Mouse (Mus musculus): ENCODE measurements around the gene Mrtfa. TPM values are rescaled to one million over a fixed set of nuclear protein-coding genes. Genes with fewer than 3 reads are reported as not detected.

The Mrtfa gene
- total RNA-seq, 2 experiments from 2014 or later = 47.5 to 51.0 TPM

- intact Hi-C loops (cut with DNase I) = no loop called here
- no peak for DNase-seq
These were observed 31.3 kb downstream of the Mrtfa start for GRCm38 (mm10) chr15:81159212-81159611.

DNA sequence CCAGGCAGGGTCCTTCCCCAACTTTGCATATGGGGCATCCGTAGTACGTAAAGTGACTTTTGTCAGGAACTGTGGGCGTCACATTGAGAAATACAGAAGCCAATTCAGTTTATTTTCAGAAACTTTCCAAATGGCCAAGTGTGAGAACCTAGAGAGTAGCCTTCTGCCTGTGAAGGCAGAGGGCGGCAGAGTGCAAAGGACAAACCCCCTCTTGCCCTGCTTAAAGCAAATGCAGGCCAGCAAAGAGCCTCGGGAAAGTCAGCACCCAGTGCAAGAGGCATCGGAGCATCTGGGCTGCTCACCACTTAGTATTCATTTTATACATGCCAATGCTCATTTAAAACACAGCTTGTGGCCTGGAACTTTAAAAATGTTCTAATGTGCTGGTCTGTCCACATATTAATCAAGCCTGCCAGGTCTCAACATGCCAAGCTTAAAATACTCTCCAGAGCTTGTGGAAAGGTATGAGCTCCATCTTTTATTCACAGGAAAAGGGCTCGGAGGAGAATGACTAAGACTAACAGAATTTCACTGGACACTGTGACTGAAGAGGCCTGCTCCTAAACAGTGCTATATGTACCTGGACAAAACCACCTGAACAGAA lies 31.9 kb downstream of the Mrtfa start:
- DNase-seq = no peak
- intact Hi-C loops (cut with DNase I) = no loop called here

DNA sequence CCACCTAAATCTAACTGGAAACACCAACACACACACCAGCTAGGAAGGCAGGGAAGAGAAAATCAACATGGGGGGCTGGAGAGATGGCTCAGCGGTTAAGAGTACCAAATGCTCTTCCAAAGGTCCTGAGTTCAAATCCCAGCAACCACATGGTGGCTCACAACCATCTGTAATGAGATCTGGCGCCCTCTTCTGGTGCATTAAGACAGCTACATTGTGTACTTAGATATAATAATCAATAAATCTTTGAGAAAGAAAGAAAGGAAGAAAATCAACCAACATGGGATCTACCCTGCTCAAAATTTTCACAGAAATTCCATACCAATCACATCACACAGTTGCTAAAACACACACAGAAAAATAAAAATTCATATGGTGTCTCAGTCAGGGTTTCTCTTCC lies 34.1 kb downstream of the Mrtfa start:
- DNase-seq = no peak
- intact Hi-C loops (cut with DNase I) = no loop called here

- intact Hi-C loops (cut with DNase I) = no loop called here
- no peak for DNase-seq
These were observed 34.7 kb downstream of the Mrtfa start for GRCm38 (mm10) chr15:81155845-81156244.

GRCm38 (mm10) chr15:81154846-81155624 lies 35.5 kb downstream of the Mrtfa start:
- no peak for DNase-seq
- intact Hi-C loops (cut with DNase I) = no loop called here

DNA sequence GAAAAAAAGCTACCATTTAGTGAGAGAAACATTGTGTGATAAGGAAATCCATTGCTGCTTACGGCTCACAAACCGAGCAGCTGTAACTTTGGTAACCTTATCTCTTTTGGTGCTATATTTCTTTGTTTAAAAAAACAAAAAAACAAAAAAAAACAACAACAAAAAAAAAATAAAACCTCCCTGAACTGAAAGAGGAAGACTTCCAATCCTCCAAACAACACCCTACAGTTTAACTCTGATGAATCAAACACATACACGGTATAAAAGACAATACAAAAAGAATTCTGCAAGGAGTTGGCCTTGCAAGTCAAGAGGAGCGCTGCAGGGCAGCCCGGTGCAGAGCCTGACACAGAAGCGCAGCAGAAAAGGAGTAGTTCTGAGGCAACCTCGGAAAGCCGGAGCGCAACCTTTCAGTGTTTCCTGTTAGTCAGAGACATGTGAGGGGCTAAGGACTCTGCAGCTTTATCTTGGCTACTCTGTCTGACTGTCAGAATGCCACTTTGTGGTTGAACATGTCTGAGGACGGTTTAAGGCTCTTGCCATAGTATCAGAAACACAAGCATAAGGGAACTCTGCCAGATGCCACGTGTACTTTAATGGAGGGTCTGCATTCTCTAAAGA lies 48.5 kb downstream of the Mrtfa start:
- intact Hi-C loops (cut with DNase I) = no loop called here
- no peak for DNase-seq

- DNase-seq = no peak
- intact Hi-C loops (cut with DNase I) = no loop called here
These were observed 50.6 kb downstream of the Mrtfa start for GRCm38 (mm10) chr15:81140004-81140403.

- no peak for DNase-seq
- intact Hi-C loops (cut with DNase I) = no loop called here
These were observed 53.3 kb downstream of the Mrtfa start for GRCm38 (mm10) chr15:81137298-81137697.

GRCm38 (mm10) chr15:81133781-81134180 lies 56.8 kb downstream of the Mrtfa start:
- DNase-seq = no peak
- intact Hi-C loops (cut with DNase I) = no loop called here

GRCm38 (mm10) chr15:81131152-81131551 lies 59.4 kb downstream of the Mrtfa start:
- DNase-seq = no peak
- intact Hi-C loops (cut with DNase I) = no loop called here

DNA sequence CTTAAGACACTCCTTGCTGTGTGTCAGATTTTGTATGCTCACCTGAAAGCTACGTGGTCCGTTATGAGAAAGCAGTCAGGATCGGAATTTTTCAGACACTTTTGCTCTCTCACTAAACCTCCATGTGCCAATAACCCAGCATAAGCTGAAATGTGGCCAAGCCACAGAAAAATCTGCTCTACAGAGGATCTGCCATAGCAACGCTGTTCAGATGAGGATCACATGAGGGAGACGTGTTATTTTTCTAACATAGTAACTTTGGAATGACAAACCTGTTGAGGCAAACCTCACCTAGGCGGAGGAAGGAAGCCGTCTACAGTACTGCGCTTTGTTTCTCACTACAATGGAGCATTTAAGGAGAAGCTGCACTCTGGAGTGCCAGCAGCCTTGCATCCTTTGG lies 60.6 kb downstream of the Mrtfa start:
- intact Hi-C loops (cut with DNase I) = no loop called here
- no peak for DNase-seq

- DNase-seq = no peak
These were observed 62.3 kb downstream of the Mrtfa start for GRCm38 (mm10) chr15:81128155-81128838.

GRCm38 (mm10) chr15:81124282-81124681 lies 66.3 kb downstream of the Mrtfa start:
- DNase-seq = no peak
- intact Hi-C loops (cut with DNase I) = no loop called here

More at GRCm38 (mm10) chr15:81128155-81128838, 62.3 kb downstream of the Mrtfa start:
- intact Hi-C loops (cut with DNase I) = no loop called here

DNA sequence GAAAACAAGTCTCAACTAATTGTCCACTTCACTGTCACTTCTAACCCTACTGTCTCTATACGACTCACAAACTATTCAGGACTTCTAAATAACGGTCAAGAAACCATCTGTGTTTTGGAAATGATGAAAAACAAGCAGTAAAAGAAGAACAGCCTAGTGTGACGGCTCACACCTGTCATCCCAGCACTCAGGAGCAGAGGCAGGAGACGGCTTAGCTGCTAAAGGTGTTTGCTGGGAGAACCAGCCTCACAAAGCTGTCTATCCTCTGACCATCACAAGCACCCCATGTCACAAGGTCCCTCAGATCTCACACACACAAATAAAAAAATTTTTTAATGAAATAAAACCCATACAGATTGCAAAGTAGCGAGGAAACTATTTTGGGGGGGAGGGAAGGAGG lies 67.4 kb downstream of the Mrtfa start:
- no peak for DNase-seq
- intact Hi-C loops (cut with DNase I) = no loop called here

DNA sequence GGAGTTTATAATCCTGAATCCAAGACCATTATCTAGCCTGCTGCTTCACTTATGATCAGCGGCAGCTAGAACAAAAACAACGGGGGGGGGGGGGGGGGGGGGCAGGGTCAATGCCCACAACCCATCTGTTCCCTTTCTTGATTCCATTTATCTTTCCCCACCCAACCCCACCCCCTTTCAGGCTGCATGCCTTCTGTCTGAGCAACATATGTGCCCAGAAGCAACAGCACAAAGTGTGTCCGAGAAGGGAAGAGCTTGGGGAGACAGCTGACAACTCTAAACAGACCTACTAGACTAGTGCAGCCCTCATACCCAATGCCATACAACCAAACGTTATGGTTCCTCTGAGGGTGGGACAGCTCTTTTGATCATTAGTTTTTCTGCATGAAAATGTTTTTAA lies 68.0 kb downstream of the Mrtfa start:
- intact Hi-C loops (cut with DNase I) = no loop called here
- DNase-seq = peak; percentile 5

GRCm38 (mm10) chr15:81122078-81122477 lies 68.5 kb downstream of the Mrtfa start:
- DNase-seq = peak; percentile 10
- intact Hi-C loops (cut with DNase I) = no loop called here

DNA sequence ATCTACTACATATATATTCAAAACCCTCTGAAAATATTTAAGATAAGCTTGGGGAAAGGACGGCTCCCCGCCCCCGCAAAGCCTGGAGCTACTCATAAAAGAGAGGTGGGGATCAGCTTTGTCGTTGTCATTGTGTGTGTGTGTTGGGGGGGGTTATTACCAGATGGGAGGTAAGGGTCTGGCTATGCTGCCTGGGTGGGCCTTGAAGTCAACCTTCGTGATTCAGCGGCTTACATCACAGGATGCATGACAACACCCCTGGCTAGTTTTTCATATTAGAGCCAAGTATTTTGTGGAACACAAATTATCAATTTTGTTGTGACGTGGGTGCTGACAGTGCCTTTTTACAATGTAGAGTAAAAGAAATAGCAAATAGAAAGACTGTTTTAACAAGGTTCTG lies 69.6 kb downstream of the Mrtfa start:
- intact Hi-C loops (cut with DNase I) = no loop called here
- no peak for DNase-seq

DNA sequence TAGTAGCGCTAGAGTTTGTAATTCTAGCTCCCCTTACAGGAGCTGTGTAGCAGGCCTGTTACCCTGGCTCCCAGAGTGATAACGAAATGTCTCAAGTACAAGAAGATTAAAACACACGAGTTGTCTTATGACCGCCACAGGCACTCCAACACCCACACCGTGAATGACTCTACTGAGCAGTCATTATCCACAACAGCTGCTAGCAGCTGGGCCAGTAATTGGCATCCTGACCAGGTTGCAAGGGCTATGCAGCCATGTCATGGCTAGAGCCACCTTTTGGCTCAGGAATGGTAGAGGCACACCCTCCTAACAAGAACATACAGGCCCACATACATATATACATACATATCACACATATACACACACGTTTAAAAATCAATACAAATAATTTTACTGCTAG lies 70.4 kb downstream of the Mrtfa start:
- DNase-seq = no peak
- intact Hi-C loops (cut with DNase I) = no loop called here

DNA sequence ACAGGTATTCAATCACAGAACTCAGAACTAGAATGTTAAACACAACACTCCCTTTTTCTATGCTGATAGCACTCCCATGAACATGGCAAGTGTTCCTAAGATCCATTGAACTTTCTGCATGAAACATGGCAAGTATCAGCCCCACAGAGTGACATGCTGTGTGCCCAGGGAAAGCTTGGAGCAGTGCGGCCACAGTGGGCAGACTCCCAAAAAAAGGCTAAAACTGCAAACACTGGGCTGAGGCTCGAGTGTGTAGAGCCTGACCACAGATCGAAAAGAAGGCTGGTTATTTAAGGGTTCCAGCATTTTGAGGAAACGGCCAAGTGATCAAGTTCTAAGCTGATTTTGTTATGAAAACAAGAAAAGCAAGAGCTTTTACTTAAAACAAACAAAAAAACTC lies 72.3 kb downstream of the Mrtfa start:
- DNase-seq = no peak
- intact Hi-C loops (cut with DNase I) = no loop called here

DNA sequence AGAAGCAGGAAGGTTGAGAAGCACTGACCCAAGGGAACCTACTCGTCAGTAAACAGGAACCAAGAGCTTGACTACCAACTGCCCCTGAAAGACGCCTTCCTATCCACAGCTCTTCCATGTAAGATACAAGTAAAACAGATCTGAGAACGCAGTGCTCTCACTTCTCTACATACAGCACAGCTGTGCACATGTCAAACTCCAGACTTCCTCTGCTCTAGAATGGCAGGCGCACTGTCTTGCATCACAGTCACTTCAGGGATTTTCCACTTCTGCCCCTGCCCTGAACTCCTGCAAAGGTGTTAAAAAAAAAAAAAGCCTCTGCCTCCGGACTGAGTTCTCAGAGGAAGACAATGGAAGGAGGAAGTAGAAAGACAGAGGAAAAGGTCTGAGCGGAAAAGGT lies 78.0 kb downstream of the Mrtfa start:
- DNase-seq = no peak
- intact Hi-C loops (cut with DNase I) = no loop called here

DNA sequence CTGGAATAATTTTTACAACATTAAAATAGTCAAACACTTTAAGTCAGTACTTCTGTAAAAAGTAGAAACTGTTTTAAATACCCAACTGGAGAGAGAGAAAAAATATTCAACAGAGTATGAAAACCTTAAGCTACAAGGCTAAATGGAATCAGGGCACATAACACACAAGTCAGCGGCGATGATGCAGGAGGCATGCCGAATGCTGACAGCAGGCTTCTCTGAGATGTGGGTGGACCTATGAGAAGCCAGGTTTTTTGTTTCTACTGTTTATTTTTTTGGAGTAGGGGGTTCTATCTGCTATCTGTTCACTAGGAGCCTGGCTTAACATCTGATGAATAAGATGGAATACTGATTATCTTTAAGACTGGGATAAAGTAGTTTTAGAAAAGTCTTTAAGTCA lies 80.2 kb downstream of the Mrtfa start:
- intact Hi-C loops (cut with DNase I) = no loop called here
- DNase-seq = no peak

- intact Hi-C loops (cut with DNase I) = no loop called here
- peak; percentile 16 for DNase-seq
These were observed 84.6 kb downstream of the Mrtfa start for GRCm38 (mm10) chr15:81105962-81106361.
